Mouse (Mus musculus): ENCODE measurements at regions not wholly inside any gene's neighbourhood (a gene's known extent, or its start where the extent isn't known, plus 50 kb on each side); places are given as distances from the start of the nearest gene placed in this dataset.
"Not testable (repeated sequence)": the region's sequence is repeated elsewhere in the genome, so short reads cannot be mapped to it uniquely, and the experiment has no call there.

- ATAC-seq (ENCODE audit: low TSS enrichment), result not testable (repeated sequence)
These were observed 76.1 kb downstream of the Gpr85 start for GRCm38 (mm10) chr6:13763636-13764035.

- no peak for ATAC-seq (ENCODE audit: low TSS enrichment)
These were observed 80.3 kb downstream of the Gpr85 start for GRCm38 (mm10) chr6:13759431-13759830.

- ATAC-seq (ENCODE audit: low TSS enrichment), result peak; percentile 85
These were observed 80.8 kb downstream of the Gpr85 start for GRCm38 (mm10) chr6:13758946-13759345.

- no peak for ATAC-seq (ENCODE audit: low TSS enrichment)
These were observed 71.3 kb upstream of the Bmt2 start for GRCm38 (mm10) chr6:13748931-13749638.

- ATAC-seq (ENCODE audit: low TSS enrichment), result peak; percentile 53; the same call in 1 of the 2 replicates
These were observed 70.2 kb upstream of the Bmt2 start for GRCm38 (mm10) chr6:13747969-13748368.

- peak; percentile 96 for ATAC-seq (ENCODE audit: low TSS enrichment)
These were observed 69.1 kb upstream of the Bmt2 start for GRCm38 (mm10) chr6:13746577-13747482.
